Mouse (Mus musculus) MEL (cell line): ENCODE measurements around the gene Pcx. TPM values are rescaled to one million over a fixed set of nuclear protein-coding genes. Genes with fewer than 3 reads are reported as not detected.

Source experiments
- DNase-seq: peaks from one replicate; pipeline ENCODE4 v3.0.0; 2011; ENCODE audit warnings: low read depth, low spot score
- H3K27ac ChIP-seq: 2 replicates; pipeline ENCODE4 v1.5.1; 2012; ENCODE audit warnings: low read depth, mild to moderate bottlenecking, control low read depth, low read length, moderate library complexity; ENCODE audit not compliant: control insufficient read depth
- H3K27me3 ChIP-seq, 2 experiments: fragments of 150-350 bp in 1 of 2; sonication (generic) in 1 of 2; 2 replicates each; pipeline ENCODE4 v1.6.1; 2012; ENCODE audit warnings: low read length in 2 of 2, mild to moderate bottlenecking in 2 of 2, improper control_type of control experiment in 1 of 2, moderate library complexity in 1 of 2; ENCODE audit not compliant: insufficient read depth in 2 of 2, control insufficient read depth in 1 of 2
- H3K36me3 ChIP-seq, 2 experiments: 2 replicates each; pipeline ENCODE4 v1.6.1; 2012 to 2014; ENCODE audit warnings: low read length in 2 of 2, improper control_type of control experiment in 1 of 2, inconsistent platforms in 1 of 2, mild to moderate bottlenecking in 1 of 2; ENCODE audit not compliant: insufficient read depth in 2 of 2, control insufficient read depth in 1 of 2
- H3K4me1 ChIP-seq, 2 experiments: fragments of 150-350 bp in 1 of 2; sonication (generic) in 1 of 2; 2 replicates each; pipeline ENCODE4 v1.6.1; 2012; ENCODE audit warnings: low read length in 2 of 2, improper control_type of control experiment in 1 of 2, mild to moderate bottlenecking in 1 of 2; ENCODE audit not compliant: insufficient read depth in 2 of 2, control insufficient read depth in 1 of 2
- H3K4me3 ChIP-seq, 2 experiments: fragments of 150-350 bp in 1 of 2; sonication (generic) in 1 of 2; 2 replicates each; pipeline ENCODE4 v1.5.1; 2012; ENCODE audit warnings: low read depth in 2 of 2, low read length in 2 of 2, mild to moderate bottlenecking in 2 of 2, moderate library complexity in 2 of 2, control low read depth in 1 of 2, improper control_type of control experiment in 1 of 2; ENCODE audit not compliant: control insufficient read depth in 1 of 2, insufficient read depth in 1 of 2
- H3K79me2 ChIP-seq: 2 replicates; pipeline ENCODE4 v1.6.1; 2012; ENCODE audit warnings: mild to moderate bottlenecking, low read length, moderate library complexity; ENCODE audit not compliant: control insufficient read depth, poor library complexity, insufficient read depth
- H3K9ac ChIP-seq: 2 replicates; pipeline ENCODE4 v1.6.1; 2012; ENCODE audit warnings: low read depth, mild to moderate bottlenecking, control low read depth, low read length, moderate library complexity; ENCODE audit not compliant: control insufficient read depth, poor library complexity, severe bottlenecking
- H3K9me3 ChIP-seq: fragments of 150-350 bp; sonication (generic); replicated peaks from 2 replicates; pipeline ENCODE4 v1.6.1; 2012; ENCODE audit warnings: mild to moderate bottlenecking, low read length, improper control_type of control experiment, moderate library complexity; ENCODE audit not compliant: insufficient read depth
- BHLHE40 ChIP-seq: IDR thresholded peaks from 2 replicates; pipeline ENCODE4 v1.6.1; 2012; ENCODE audit warnings: low read depth, mild to moderate bottlenecking, inconsistent platforms, low read length, improper control_type of control experiment, borderline replicate concordance
- CHD1 ChIP-seq: IDR thresholded peaks from 2 replicates; pipeline ENCODE4 v1.6.1; 2012; ENCODE audit warnings: low read depth, mild to moderate bottlenecking, inconsistent platforms, low read length, improper control_type of control experiment
- CHD2 ChIP-seq: IDR thresholded peaks from 2 replicates; pipeline ENCODE4 v1.6.1; 2011; ENCODE audit warnings: low read length, improper control_type of control experiment
- CTCF ChIP-seq, 3 experiments: IDR thresholded peaks in 2 of 3; conservative IDR thresholded peaks in 1 of 3; 2 replicates each; pipeline ENCODE4 v1.5.1; 2011 to 2012; ENCODE audit warnings: low read length in 3 of 3, low read depth in 2 of 3, mild to moderate bottlenecking in 2 of 3, improper control_type of control experiment in 1 of 3, inconsistent platforms in 1 of 3, mixed read lengths in 1 of 3, moderate library complexity in 1 of 3; ENCODE audit not compliant: control insufficient read depth in 1 of 3, insufficient read depth in 1 of 3, poor library complexity in 1 of 3, severe bottlenecking in 1 of 3
- E2F4 ChIP-seq: IDR thresholded peaks from 2 replicates; pipeline ENCODE4 v1.6.1; 2011; ENCODE audit warnings: low read depth, low read length, improper control_type of control experiment, borderline replicate concordance
- ETS1 ChIP-seq: IDR thresholded peaks from 2 replicates; pipeline ENCODE4 v1.6.1; 2012; ENCODE audit warnings: low read depth, mild to moderate bottlenecking, inconsistent platforms, low read length, improper control_type of control experiment, moderate library complexity
- GABPA ChIP-seq: IDR thresholded peaks from 2 replicates; pipeline ENCODE4 v1.6.1; 2012; ENCODE audit warnings: low read depth, mild to moderate bottlenecking, inconsistent platforms, low read length, improper control_type of control experiment, moderate library complexity
- HCFC1 ChIP-seq: IDR thresholded peaks from 2 replicates; pipeline ENCODE4 v1.6.1; 2012; ENCODE audit warnings: low read depth, mild to moderate bottlenecking, inconsistent platforms, low read length, improper control_type of control experiment, moderate library complexity
- JUND ChIP-seq: IDR thresholded peaks from 2 replicates; pipeline ENCODE4 v1.6.1; 2011; ENCODE audit warnings: low read depth, mild to moderate bottlenecking, improper control_type of control experiment, low read length
- KAT2A ChIP-seq: conservative IDR thresholded peaks from 2 replicates; pipeline ENCODE4 v1.6.1; 2012; ENCODE audit warnings: low read depth, low read length, improper control_type of control experiment, inconsistent platforms
- MAZ ChIP-seq: IDR thresholded peaks from 2 replicates; pipeline ENCODE4 v1.6.1; 2012; ENCODE audit warnings: low read depth, mild to moderate bottlenecking, inconsistent platforms, low read length, improper control_type of control experiment
- MEF2A ChIP-seq: IDR thresholded peaks from 2 replicates; pipeline ENCODE4 v1.6.1; 2014; ENCODE audit warnings: low read depth, mild to moderate bottlenecking, inconsistent platforms, low read length, improper control_type of control experiment; ENCODE audit not compliant: poor library complexity, insufficient replicate concordance, severe bottlenecking; ENCODE audit errors: extremely low read depth
- MYB ChIP-seq: IDR thresholded peaks from 2 replicates; pipeline ENCODE4 v1.6.1; 2011; ENCODE audit warnings: mild to moderate bottlenecking, low read depth, low read length, improper control_type of control experiment
- MYC ChIP-seq: IDR thresholded peaks from 2 replicates; pipeline ENCODE4 v1.6.1; 2011; ENCODE audit warnings: low read depth, mild to moderate bottlenecking, low read length, improper control_type of control experiment, moderate library complexity
- NRF1 ChIP-seq: IDR thresholded peaks from 2 replicates; pipeline ENCODE4 v1.6.1; 2014; ENCODE audit warnings: low read depth, mild to moderate bottlenecking, inconsistent platforms, low read length, improper control_type of control experiment, moderate library complexity; ENCODE audit not compliant: poor library complexity, insufficient read depth, severe bottlenecking
- POLR2AphosphoS2 ChIP-seq: IDR thresholded peaks from 2 replicates; pipeline ENCODE4 v1.6.1; 2011; ENCODE audit warnings: low read length, improper control_type of control experiment
- RAD21 ChIP-seq: IDR thresholded peaks from 2 replicates; pipeline ENCODE4 v1.6.1; 2011; ENCODE audit warnings: mild to moderate bottlenecking, low read depth, low read length, improper control_type of control experiment
- RCOR1 ChIP-seq: IDR thresholded peaks from 2 replicates; pipeline ENCODE4 v1.6.1; 2012; ENCODE audit warnings: low read depth, mild to moderate bottlenecking, inconsistent platforms, low read length, improper control_type of control experiment
- SIN3A ChIP-seq: IDR thresholded peaks from 2 replicates; pipeline ENCODE4 v1.6.1; 2012; ENCODE audit warnings: low read length, improper control_type of control experiment, inconsistent platforms
- TBP ChIP-seq: IDR thresholded peaks from 2 replicates; pipeline ENCODE4 v1.8.0; 2011; ENCODE audit warnings: low read depth, low read length, improper control_type of control experiment
- UBTF ChIP-seq: IDR thresholded peaks from 2 replicates; pipeline ENCODE4 v1.6.1; 2012; ENCODE audit warnings: low read depth, mild to moderate bottlenecking, inconsistent platforms, low read length, improper control_type of control experiment, moderate library complexity, borderline replicate concordance; ENCODE audit not compliant: insufficient read depth
- USF1 ChIP-seq: IDR thresholded peaks from 2 replicates; pipeline ENCODE4 v1.6.1; 2014; ENCODE audit warnings: low read depth, mild to moderate bottlenecking, inconsistent platforms, low read length, improper control_type of control experiment, moderate library complexity
- ZC3H11A ChIP-seq: IDR thresholded peaks from 2 replicates; pipeline ENCODE4 v1.6.1; 2012; ENCODE audit warnings: low read depth, mild to moderate bottlenecking, inconsistent platforms, low read length, improper control_type of control experiment
- ZKSCAN1 ChIP-seq: IDR thresholded peaks from 2 replicates; pipeline ENCODE4 v1.6.1; 2012; ENCODE audit warnings: low read depth, mild to moderate bottlenecking, inconsistent platforms, low read length, improper control_type of control experiment, moderate library complexity
- ZNF384 ChIP-seq: IDR thresholded peaks from 2 replicates; pipeline ENCODE4 v1.6.1; 2012; ENCODE audit warnings: low read depth, mild to moderate bottlenecking, inconsistent platforms, low read length, improper control_type of control experiment
- polyA plus RNA-seq, 2 experiments: library from polyadenylated mRNA; stranded (reverse) in 1 of 2; unstranded in 1 of 2; fragments of >175 nt in 1 of 2; fragments of >200 nt in 1 of 2; gene quantifications; 2 replicates each; pipeline versions ENCODE4 v1.2.1 to v1.2.4; 2012; ENCODE audit warnings: low replicate concordance in 2 of 2, low read depth in 1 of 2; ENCODE audit not compliant: insufficient read length in 2 of 2, insufficient read depth in 1 of 2, missing spikeins in 1 of 2
- total RNA-seq: library from RNA; depleted of rRNA; stranded (reverse); fragments of 300-350 nt; gene quantifications from 2 replicates; pipeline ENCODE4 v1.2.3, GENCODE M21; 2012

Pcx gene
- total and polyA plus RNA-seq, 3 experiments, result 7.2 to 7.9 TPM; not detected in 1

DNA sequence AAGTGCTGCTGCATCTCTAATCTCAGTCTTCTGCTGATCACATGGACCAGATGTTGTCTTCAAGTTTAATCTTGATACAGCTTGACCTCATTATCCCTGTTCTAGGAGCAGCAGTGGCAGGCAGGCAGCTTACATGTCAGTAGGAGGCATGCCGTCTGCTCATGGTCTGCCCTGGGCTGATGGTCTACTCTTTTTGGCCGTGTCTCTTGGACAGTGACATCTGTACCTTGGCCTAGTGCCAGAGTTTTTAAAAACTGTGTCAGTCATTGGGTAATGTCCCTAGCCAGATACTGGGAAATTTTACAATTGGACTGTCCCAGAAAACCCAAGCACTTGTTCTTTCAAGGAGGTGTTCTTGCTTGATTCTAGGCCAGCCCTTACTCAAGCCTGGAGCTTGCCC, 68.5 kb downstream of the Pcx start:
- Histone ChIP-seq H3K9ac (no peak overlapping the region), H3K4me3 (no peak overlapping the region), H3K4me1 (no peaks in the 10 kb centered on the region), H3K9me3 (no peaks in the 10 kb centered on the region), H3K79me2 (no peaks in the 10 kb centered on the region), H3K27me3 (no peaks in the 10 kb centered on the region), H3K27ac (no peak overlapping the region), H3K36me3 (no peaks in the 10 kb centered on the region)
- TF ChIP-seq BHLHE40 (no peak), MEF2A (no peak), ZKSCAN1 (no peak), CHD1 (no peak), NRF1 (no peak), GABPA (no peak), MYB (no peak)
- DNase-seq, result no peak

DNA sequence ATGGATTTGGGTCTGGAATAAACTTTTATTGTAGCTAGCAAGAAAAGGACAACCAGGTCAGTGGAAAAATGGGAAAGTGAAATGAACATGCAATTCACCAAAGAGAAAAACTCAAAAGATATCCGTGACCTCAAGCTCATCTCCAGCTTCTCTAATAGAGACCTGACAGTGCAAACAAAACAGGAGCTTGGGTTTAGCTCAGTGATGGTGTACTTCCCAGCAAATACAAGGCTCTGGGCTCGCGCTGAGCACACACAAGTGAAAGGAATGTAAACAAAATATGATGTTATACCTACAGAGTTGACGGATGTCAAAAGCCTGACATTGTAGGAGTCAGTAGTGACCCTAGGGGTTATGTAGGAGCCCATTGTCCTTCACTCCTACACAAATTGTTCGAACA, 69.0 kb downstream of the Pcx start:
- H3K9me3 ChIP-seq, result no peaks in the 10 kb centered on the region
- DNase-seq, result no peak
- TF ChIP-seq GABPA (no peak), MYC (no peak), KAT2A (no peak), E2F4 (no peak), MAZ (no peak), RAD21 (no peak), MEF2A (no peak), ETS1 (no peak), SIN3A (no peak), UBTF (no peak), POLR2AphosphoS2 (no peak), CHD2 (no peak), USF1 (no peak), JUND (no peak), RCOR1 (no peak), HCFC1 (no peak), CTCF (IDR thresholded peaks at IDR 0.05 in 2 of 3, conservative IDR thresholded peaks at IDR 0.05 in 1 of 3; ENCODE audit: control insufficient read depth in 1 of 3, insufficient read depth in 1 of 3, low read depth in 2 of 3, low read length in 3 of 3, poor library complexity in 1 of 3, severe bottlenecking in 1 of 3) (no peak), ZNF384 (no peak), TBP (no peak), ZC3H11A (no peak)
- H3K27me3 ChIP-seq, result no peaks in the 10 kb centered on the region
- no peaks in the 10 kb centered on the region for H3K79me2 ChIP-seq
- no peak overlapping the region for H3K4me3 ChIP-seq
- no peak overlapping the region for H3K27ac ChIP-seq
- H3K4me1 ChIP-seq, result no peaks in the 10 kb centered on the region
- H3K9ac ChIP-seq, result no peak overlapping the region
- H3K36me3 ChIP-seq, result no peaks in the 10 kb centered on the region
